Mouse (Mus musculus): ENCODE data around the gene Sema3f. TPM values are rescaled to one million over a fixed set of nuclear protein-coding genes. Genes with fewer than 3 reads are reported as not detected.

Gene Sema3f
- total and polyA plus RNA-seq, 3 experiments: 0.09 to 0.11 TPM; not detected in 1

- no peak for ATAC-seq (ENCODE audit: extremely low read depth, insufficient number of reproducible peaks, low FRiP score, poor library complexity, severe bottlenecking)
- peaks cover 19% of the 10 kb centered on the region for H3K4me1 ChIP-seq (ENCODE audit: insufficient read depth, low read depth, low read length)
- DNase-seq (ENCODE audit: low spot score): no peak
- H3K36me3 ChIP-seq (replicated peaks): no peaks in the 10 kb centered on the region
- no peaks in the 10 kb centered on the region for H3K9me3 ChIP-seq (replicated peaks)
- peaks cover 67% of the 10 kb centered on the region for H3K27me3 ChIP-seq (ENCODE audit: insufficient read depth, low read length)
- peak; percentile 56; the same call in 1 of the 2 replicates for TF ChIP-seq CTCF (IDR thresholded peaks at IDR 0.05; ENCODE audit: low read depth, low read length)
- TF ChIP-seq POLR2AphosphoS5 (IDR thresholded peaks at IDR 0.05; ENCODE audit: insufficient replicate concordance, low read depth, low read length): no peak
- H3K4me3 ChIP-seq (ENCODE audit: low read depth, low read length): no peak overlapping the region
Measured at GRCm38 (mm10) chr9:107677091-107677784, 33.0 kb downstream of the Sema3f start.

GRCm38 (mm10) chr9:107676302-107676701 lies 34.0 kb downstream of the Sema3f start:
- no peak for ATAC-seq (ENCODE audit: extremely low read depth, insufficient number of reproducible peaks, low FRiP score, poor library complexity, severe bottlenecking)
- Histone ChIP-seq H3K9me3 (replicated peaks) (no peaks in the 10 kb centered on the region), H3K4me1 (ENCODE audit: insufficient read depth, low read depth, low read length) (peaks cover 19% of the 10 kb centered on the region), H3K36me3 (replicated peaks) (no peaks in the 10 kb centered on the region), H3K27me3 (ENCODE audit: insufficient read depth, low read length) (peaks cover 62% of the 10 kb centered on the region), H3K4me3 (ENCODE audit: low read depth, low read length) (no peak overlapping the region)
- TF ChIP-seq TAL1 (conservative IDR thresholded peaks at IDR 0.05; ENCODE audit: low read depth, low read length) (no peak), GATA2 (IDR thresholded peaks at IDR 0.05; ENCODE audit: borderline replicate concordance, low read depth, low read length) (no peak), CTCF (IDR thresholded peaks at IDR 0.05; ENCODE audit: low read depth, low read length) (no peak), GATA1 (IDR thresholded peaks at IDR 0.05; ENCODE audit: borderline replicate concordance, low read length) (no peak), POLR2AphosphoS5 (IDR thresholded peaks at IDR 0.05; ENCODE audit: insufficient replicate concordance, low read depth, low read length) (no peak)
- DNase-seq (ENCODE audit: low spot score): no peak

- no peak for ATAC-seq (ENCODE audit: extremely low read depth, insufficient number of reproducible peaks, low FRiP score, poor library complexity, severe bottlenecking)
- TF ChIP-seq GATA2 (IDR thresholded peaks at IDR 0.05; ENCODE audit: borderline replicate concordance, low read depth, low read length) (no peak), TAL1 (conservative IDR thresholded peaks at IDR 0.05; ENCODE audit: low read depth, low read length) (no peak), POLR2AphosphoS5 (IDR thresholded peaks at IDR 0.05; ENCODE audit: insufficient replicate concordance, low read depth, low read length) (no peak), GATA1 (IDR thresholded peaks at IDR 0.05; ENCODE audit: borderline replicate concordance, low read length) (no peak), CTCF (IDR thresholded peaks at IDR 0.05; ENCODE audit: low read depth, low read length) (no peak)
- no peaks in the 10 kb centered on the region for H3K36me3 ChIP-seq (replicated peaks)
- peaks cover 19% of the 10 kb centered on the region for H3K4me1 ChIP-seq (ENCODE audit: insufficient read depth, low read depth, low read length)
- no peak for DNase-seq (ENCODE audit: low spot score)
- H3K27me3 ChIP-seq (ENCODE audit: insufficient read depth, low read length): peaks cover 59% of the 10 kb centered on the region
- H3K4me3 ChIP-seq (ENCODE audit: low read depth, low read length): no peak overlapping the region
- H3K9me3 ChIP-seq (replicated peaks): no peaks in the 10 kb centered on the region
Measured at GRCm38 (mm10) chr9:107675671-107676301, 34.5 kb downstream of the Sema3f start.

- Histone ChIP-seq H3K4me3 (ENCODE audit: low read depth, low read length) (no peak overlapping the region), H3K36me3 (replicated peaks) (no peaks in the 10 kb centered on the region), H3K4me1 (ENCODE audit: insufficient read depth, low read depth, low read length) (peaks cover 19% of the 10 kb centered on the region), H3K9me3 (replicated peaks) (no peaks in the 10 kb centered on the region), H3K27me3 (ENCODE audit: insufficient read depth, low read length) (peaks cover 58% of the 10 kb centered on the region)
- no peak for ATAC-seq (ENCODE audit: extremely low read depth, insufficient number of reproducible peaks, low FRiP score, poor library complexity, severe bottlenecking)
- TF ChIP-seq TAL1 (conservative IDR thresholded peaks at IDR 0.05; ENCODE audit: low read depth, low read length) (no peak), GATA2 (IDR thresholded peaks at IDR 0.05; ENCODE audit: borderline replicate concordance, low read depth, low read length) (no peak), GATA1 (IDR thresholded peaks at IDR 0.05; ENCODE audit: borderline replicate concordance, low read length) (no peak), CTCF (IDR thresholded peaks at IDR 0.05; ENCODE audit: low read depth, low read length) (no peak), POLR2AphosphoS5 (IDR thresholded peaks at IDR 0.05; ENCODE audit: insufficient replicate concordance, low read depth, low read length) (no peak)
- DNase-seq (ENCODE audit: low spot score): no peak
Measured at GRCm38 (mm10) chr9:107674609-107675429, 35.5 kb downstream of the Sema3f start.

- H3K27me3 ChIP-seq (ENCODE audit: insufficient read depth, low read length): peaks cover 74% of the 10 kb centered on the region
- ATAC-seq (ENCODE audit: extremely low read depth, insufficient number of reproducible peaks, low FRiP score, poor library complexity, severe bottlenecking) (no peak), DNase-seq (ENCODE audit: low spot score) (no peak)
- H3K4me3 ChIP-seq (ENCODE audit: low read depth, low read length): no peak overlapping the region
- no peaks in the 10 kb centered on the region for H3K9me3 ChIP-seq (replicated peaks)
- TF ChIP-seq TAL1 (conservative IDR thresholded peaks at IDR 0.05; ENCODE audit: low read depth, low read length) (no peak), GATA2 (IDR thresholded peaks at IDR 0.05; ENCODE audit: borderline replicate concordance, low read depth, low read length) (no peak)
- H3K36me3 ChIP-seq (replicated peaks): no peaks in the 10 kb centered on the region
- no peaks in the 10 kb centered on the region for H3K4me1 ChIP-seq (ENCODE audit: insufficient read depth, low read depth, low read length)
Measured at GRCm38 (mm10) chr9:107670259-107670658, 40.0 kb downstream of the Sema3f start.

- DNase-seq (ENCODE audit: low spot score) (no peak), ATAC-seq (ENCODE audit: extremely low read depth, insufficient number of reproducible peaks, low FRiP score, poor library complexity, severe bottlenecking) (no peak)
- no peak for TF ChIP-seq GATA2 (IDR thresholded peaks at IDR 0.05; ENCODE audit: borderline replicate concordance, low read depth, low read length)
- no peak for TF ChIP-seq TAL1 (conservative IDR thresholded peaks at IDR 0.05; ENCODE audit: low read depth, low read length)
- TF ChIP-seq CTCF (IDR thresholded peaks at IDR 0.05; ENCODE audit: low read depth, low read length): no peak
- TF ChIP-seq GATA1 (IDR thresholded peaks at IDR 0.05; ENCODE audit: borderline replicate concordance, low read length): no peak
- TF ChIP-seq POLR2AphosphoS5 (IDR thresholded peaks at IDR 0.05; ENCODE audit: insufficient replicate concordance, low read depth, low read length): no peak
- Histone ChIP-seq H3K4me3 (ENCODE audit: low read depth, low read length) (no peak within 1 kb of the TSS), H3K27me3 (ENCODE audit: insufficient read depth, low read length) (peaks cover 72% of the 10 kb centered on the region), H3K36me3 (replicated peaks) (no peaks in the 10 kb centered on the region), H3K9me3 (replicated peaks) (no peaks in the 10 kb centered on the region), H3K4me1 (ENCODE audit: insufficient read depth, low read depth, low read length) (no peaks in the 10 kb centered on the region)
Measured at GRCm38 (mm10) chr9:107669480-107669945, 40.8 kb downstream of the Sema3f start, which contains the start of gene Slc38a3. Gene Slc38a3 (minus strand): TSS chr9:107669530.

Measured in G1E (cell line).